Mouse (Mus musculus) liver, embryonic 13.5 days (tissue): ENCODE measurements around the gene Tnk1. TPM values are rescaled to one million over a fixed set of nuclear protein-coding genes. Genes with fewer than 3 reads are reported as not detected.

Experiments used
- ATAC-seq: fragments of 200-750 bp; cut with Nextera tagmentation; 2 replicates; pipeline ENCODE4 v1.8.0; 2017; ENCODE audit warnings: low read depth, mild to moderate bottlenecking, moderate number of reproducible peaks, moderate library complexity
- DNase-seq: peaks from one replicate; pipeline ENCODE4 v3.0.0; 2022
- H3K27ac ChIP-seq: fragments of 300-500 bp; sonication (generic); 2 replicates; pipeline ENCODE4 v1.5.1; 2015; ENCODE audit warnings: moderate library complexity, mild to moderate bottlenecking, inconsistent platforms
- H3K27me3 ChIP-seq: fragments of 300-500 bp; sonication (generic); 2 replicates; pipeline ENCODE4 v1.6.1; 2015; ENCODE audit warnings: mild to moderate bottlenecking, inconsistent platforms
- H3K36me3 ChIP-seq: fragments of 300-500 bp; sonication (generic); 2 replicates; pipeline ENCODE4 v1.6.1; 2015; ENCODE audit warnings: mild to moderate bottlenecking, inconsistent platforms
- H3K4me1 ChIP-seq: fragments of 300-500 bp; sonication (generic); replicated peaks from 2 replicates; pipeline ENCODE4 v1.6.1; 2015; ENCODE audit warnings: inconsistent platforms
- H3K4me2 ChIP-seq: fragments of 300-500 bp; sonication (generic); 2 replicates; pipeline ENCODE4 v1.6.1; 2015; ENCODE audit warnings: inconsistent platforms, mild to moderate bottlenecking, moderate library complexity
- H3K4me3 ChIP-seq: fragments of 300-500 bp; sonication (generic); replicated peaks from 2 replicates; pipeline ENCODE4 v1.5.1; 2015; ENCODE audit warnings: mild to moderate bottlenecking, inconsistent platforms
- H3K9ac ChIP-seq: fragments of 300-500 bp; sonication (generic); 2 replicates; pipeline ENCODE4 v1.6.1; 2015; ENCODE audit warnings: mild to moderate bottlenecking, inconsistent platforms
- H3K9me3 ChIP-seq: fragments of 300-500 bp; sonication (generic); replicated peaks from 2 replicates; pipeline ENCODE4 v1.6.1; 2016; ENCODE audit warnings: inconsistent platforms
- WGBS: fragments of 180-500 bp; shearing (Covaris S2); methylation state at CpG from one replicate; pipeline ENCODE4 v1.1.7; 2015; ENCODE audit not compliant: insufficient replicate concordance; 5-methylcytosine and 5-hydroxymethylcytosine counted together
- polyA plus RNA-seq: library from polyadenylated mRNA; unstranded; fragments of >200 nt; fragmentation: Nextera tagmentation; extraction: Ambion mirVana; gene quantifications from 2 replicates; pipeline ENCODE4 v1.2.1, GENCODE M21; 2015

Gene Tnk1
- 0.76 and 1.5 TPM in 2 replicates for polyA plus RNA-seq

DNA sequence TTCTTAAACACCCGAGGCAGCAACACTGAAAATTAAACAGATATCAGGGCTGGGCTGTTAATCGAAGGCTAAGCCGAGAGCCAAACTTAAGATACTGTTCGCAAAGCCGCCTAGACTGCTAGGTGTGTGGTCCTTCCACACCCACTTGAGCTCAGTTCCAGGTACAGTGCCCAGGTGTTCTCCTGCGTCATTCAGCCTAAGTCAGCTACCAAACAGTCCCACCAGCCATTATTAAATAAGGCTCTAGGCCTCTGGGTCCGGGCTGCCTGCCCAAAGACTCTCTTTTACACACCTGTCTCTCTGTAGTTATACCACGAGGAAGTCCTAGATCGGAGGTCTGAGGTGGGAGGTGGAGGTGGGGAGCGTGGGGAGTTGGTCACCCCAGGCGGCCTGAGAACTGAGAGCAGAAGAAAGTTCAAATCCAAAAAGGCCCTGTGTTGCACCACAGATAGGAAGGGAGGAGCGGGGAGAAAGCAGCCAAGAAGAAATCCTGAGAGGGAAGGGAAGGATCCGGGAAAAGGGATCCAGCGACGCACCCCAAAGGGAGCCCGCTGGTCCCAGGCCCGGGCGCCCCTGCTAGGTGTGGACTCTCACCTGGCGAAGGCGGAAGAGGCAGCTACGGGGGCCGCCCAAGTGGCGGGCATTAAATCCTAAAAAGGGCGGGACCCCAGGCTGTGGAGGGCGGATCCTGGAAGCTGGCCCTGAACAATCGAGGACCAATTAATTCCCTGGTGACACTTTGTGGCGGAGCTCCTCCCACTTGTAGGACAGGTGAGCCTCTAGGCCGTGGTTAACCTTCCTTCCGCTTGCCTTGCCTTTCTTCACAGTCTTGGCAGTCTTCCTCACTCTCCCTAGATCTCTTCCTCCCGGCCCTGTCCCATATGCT, at the start of gene Tnk1:
TSS of gene Tnk1 (minus strand) at position 618 of the 886 bp plus-strand sequence.
- Histone ChIP-seq H3K9me3 (no peaks in the 10 kb centered on the region), H3K27ac (no peak within 1 kb of the TSS), H3K4me1 (peaks cover 39% of the 10 kb centered on the region), H3K9ac (no peak within 1 kb of the TSS), H3K4me2 (peak within 1 kb of the TSS; percentile 8; the same call in 1 of the 2 replicates), H3K4me3 (no peak within 1 kb of the TSS), H3K36me3 (no peaks in the 10 kb centered on the region), H3K27me3 (peaks cover 25% of the 10 kb centered on the region)
- WGBS: 38% methylated on average over 30 of the region's 30 CpGs
- ATAC-seq (no peak), DNase-seq (no peak)

DNA sequence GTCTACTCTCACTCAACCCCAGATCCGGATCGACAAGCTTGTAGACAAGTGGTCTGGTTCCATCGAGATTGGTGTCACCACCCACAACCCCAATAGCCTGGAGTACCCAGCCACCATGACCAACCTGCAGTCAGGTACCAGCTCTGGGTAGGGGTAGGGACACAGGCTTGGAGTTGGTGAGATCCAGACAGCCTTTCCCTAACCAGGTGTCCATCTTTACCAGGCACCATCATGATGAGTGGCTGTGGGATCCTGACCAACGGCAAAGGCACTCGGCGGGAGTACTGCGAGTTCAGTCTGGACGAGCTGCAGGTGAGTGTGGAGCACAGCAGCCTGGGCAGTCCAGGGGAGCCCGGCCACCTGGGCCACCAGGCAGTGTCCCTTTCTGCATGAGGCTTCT, 45.8 kb upstream of the Tnk1 start:
- peaks cover 32% of the 10 kb centered on the region for H3K4me1 ChIP-seq
- no peak overlapping the region for H3K4me3 ChIP-seq
- H3K9me3 ChIP-seq: no peaks in the 10 kb centered on the region
- WGBS: 90% methylated on average over 9 of the region's 9 CpGs
- DNase-seq (no peak), ATAC-seq (no peak)
- H3K27ac ChIP-seq: no peak overlapping the region
- peaks cover 65% of the 10 kb centered on the region for H3K36me3 ChIP-seq
- H3K4me2 ChIP-seq: no peak overlapping the region
- no peaks in the 10 kb centered on the region; the same call in 1 of the 2 replicates for H3K27me3 ChIP-seq
- H3K9ac ChIP-seq: no peak overlapping the region

DNA sequence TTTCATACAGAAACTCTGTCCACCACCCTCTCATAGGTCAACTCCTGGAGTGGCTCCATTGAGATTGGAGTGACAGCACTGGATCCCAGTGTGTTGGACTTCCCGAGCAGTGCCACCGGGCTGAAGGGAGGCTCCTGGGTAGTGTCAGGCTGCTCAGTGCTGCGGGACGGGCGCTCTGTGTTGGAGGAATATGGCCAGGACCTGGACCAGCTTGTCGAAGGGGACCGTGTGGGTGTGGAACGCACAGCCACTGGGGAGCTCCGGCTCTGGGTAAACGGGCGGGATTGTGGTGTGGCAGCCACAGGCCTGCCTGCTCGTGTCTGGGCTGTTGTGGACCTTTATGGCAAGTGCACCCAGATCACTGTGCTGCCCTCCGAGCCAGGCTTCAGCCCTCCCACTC, 44.4 kb upstream of the Tnk1 start:
- ATAC-seq (no peak), DNase-seq (no peak)
- Histone ChIP-seq H3K27me3 (no peaks in the 10 kb centered on the region; the same call in 1 of the 2 replicates), H3K9ac (peak overlapping the region; percentile 94), H3K4me2 (peak overlapping the region; percentile 87), H3K4me3 (peak overlapping the region; percentile 93), H3K4me1 (peaks cover 44% of the 10 kb centered on the region), H3K9me3 (no peaks in the 10 kb centered on the region), H3K27ac (peak overlapping the region; percentile 98), H3K36me3 (peaks cover 51% of the 10 kb centered on the region)
- whole genome bisulfite sequencing: 80% methylated on average over 13 of the region's 13 CpGs

DNA sequence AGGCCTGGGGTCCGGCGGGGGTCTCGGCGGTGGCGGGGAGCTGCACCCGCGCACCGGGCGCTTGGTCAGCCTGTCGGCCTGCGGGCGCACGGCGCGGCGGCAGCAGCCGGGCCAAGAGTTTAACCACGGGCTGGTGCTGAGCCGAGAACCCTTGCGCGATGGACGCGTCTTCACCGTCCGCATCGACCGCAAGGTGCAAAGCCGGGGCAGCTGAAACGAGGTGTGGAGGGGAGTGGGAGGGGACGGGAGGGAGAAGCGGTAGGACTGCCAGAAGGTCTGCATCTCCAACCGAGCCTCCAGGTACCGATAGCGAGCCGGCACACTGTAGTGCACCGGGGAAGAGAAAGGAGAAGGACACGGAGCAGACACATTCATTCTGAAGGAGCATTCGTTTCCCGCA, 43.5 kb upstream of the Tnk1 start:
- under 1% methylated on average over 38 of the region's 39 CpGs for WGBS
- peak overlapping the region; percentile 93 for H3K4me3 ChIP-seq
- no peaks in the 10 kb centered on the region for H3K9me3 ChIP-seq
- H3K36me3 ChIP-seq: peaks cover 41% of the 10 kb centered on the region
- ATAC-seq (peak; percentile 4; the same call in 1 of the 2 replicates), DNase-seq (no peak)
- H3K27ac ChIP-seq: peak overlapping the region; percentile 98
- no peaks in the 10 kb centered on the region; the same call in 1 of the 2 replicates for H3K27me3 ChIP-seq
- H3K9ac ChIP-seq: peak overlapping the region; percentile 94
- H3K4me2 ChIP-seq: peak overlapping the region; percentile 87
- peaks cover 44% of the 10 kb centered on the region for H3K4me1 ChIP-seq

DNA sequence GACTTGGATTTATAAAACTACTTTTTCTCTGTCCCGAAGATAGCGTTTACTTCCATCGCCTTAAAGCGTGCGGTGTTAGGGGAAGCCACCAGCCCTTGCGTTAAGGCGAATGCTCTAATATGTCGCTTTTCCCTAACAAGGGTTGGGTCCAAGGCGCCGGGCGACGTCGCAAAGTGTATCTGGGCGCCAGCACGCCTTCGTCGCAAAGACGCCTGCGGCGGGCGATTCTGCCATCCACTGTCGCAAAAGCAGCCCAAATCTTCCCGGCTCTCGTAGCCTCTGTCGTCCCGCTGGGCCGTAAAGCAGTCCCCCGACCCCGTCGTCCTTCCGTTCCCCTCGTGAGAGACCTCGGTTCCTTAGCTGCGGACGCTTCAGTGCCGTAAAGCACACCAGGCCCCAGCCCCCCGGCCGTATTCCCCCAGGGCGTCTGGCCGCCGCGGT, 42.9 kb upstream of the Tnk1 start:
- under 1% methylated on average over 42 of the region's 42 CpGs for WGBS
- peak; percentile 92 for DNase-seq

DNA sequence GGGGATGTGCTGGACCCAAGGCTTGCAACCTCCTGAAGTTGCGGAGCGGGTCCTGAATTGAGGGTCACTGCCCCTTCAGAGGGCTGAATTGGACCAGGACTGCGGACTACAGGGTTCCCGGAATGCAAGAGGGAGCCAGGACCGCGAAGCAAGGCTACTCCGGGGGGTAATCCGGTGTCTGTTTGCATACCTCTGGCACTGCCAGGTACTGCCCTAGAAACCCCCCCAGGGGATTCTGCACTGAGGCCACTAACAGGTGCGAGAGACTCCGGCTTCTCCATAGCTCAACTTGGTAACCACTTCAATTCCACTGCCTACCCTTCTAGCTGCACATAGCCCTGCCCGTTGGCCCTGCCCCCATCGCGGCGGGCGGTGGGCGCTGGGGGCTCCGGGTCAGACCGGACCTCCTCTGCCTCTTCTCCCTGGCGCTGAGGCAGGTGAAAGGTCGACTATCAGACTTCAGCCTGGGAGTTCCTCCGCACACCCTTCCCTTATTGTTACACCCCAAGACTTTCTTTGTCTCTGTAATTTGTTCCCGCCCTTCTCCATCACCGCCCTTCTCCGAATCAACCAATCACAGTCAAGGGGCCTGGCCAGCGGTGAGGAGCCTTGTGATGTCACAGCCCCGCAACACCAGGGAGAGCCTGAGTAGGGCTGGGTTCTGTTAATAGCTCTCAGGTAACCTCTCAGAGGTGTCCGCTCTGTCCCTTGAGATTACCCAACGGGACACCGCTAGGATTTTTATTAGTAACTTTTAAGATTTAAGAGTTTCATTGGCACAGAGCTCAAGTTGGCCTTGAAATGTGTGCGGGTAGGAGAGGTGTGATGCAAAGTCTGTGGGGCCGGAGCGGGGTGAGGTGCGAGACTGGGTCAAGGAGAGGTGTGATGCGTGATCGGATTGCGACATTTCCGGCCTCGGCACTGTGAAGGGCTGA, 42.2 kb upstream of the Tnk1 start, which contains the start of the genes 2810408A11Rik and Neurl4:
TSS of gene 2810408A11Rik (minus strand) at position 517 of the 935 bp plus-strand sequence.
TSS of gene Neurl4 (plus strand) at position 602 of the 935 bp plus-strand sequence.
- Histone ChIP-seq H3K36me3 (peaks cover 29% of the 10 kb centered on the region), H3K9ac (peak within 1 kb of the TSS; percentile 94), H3K4me2 (peak within 1 kb of the TSS; percentile 87), H3K4me1 (peaks cover 47% of the 10 kb centered on the region), H3K9me3 (no peaks in the 10 kb centered on the region), H3K27ac (peak within 1 kb of the TSS; percentile 98), H3K4me3 (peak within 1 kb of the TSS; percentile 93), H3K27me3 (no peaks in the 10 kb centered on the region; the same call in 1 of the 2 replicates)
- DNase-seq (peak; percentile 90), ATAC-seq (peak; percentile 89)
- WGBS: under 1% methylated on average over 38 of the region's 38 CpGs

More for the DNA sequence above, 42.9 kb upstream of the Tnk1 start:
- peak; percentile 62 for ATAC-seq
- peak overlapping the region; percentile 94 for H3K9ac ChIP-seq
- H3K27ac ChIP-seq: peak overlapping the region; percentile 98
- peaks cover 44% of the 10 kb centered on the region for H3K4me1 ChIP-seq
- peaks cover 36% of the 10 kb centered on the region for H3K36me3 ChIP-seq
- peak overlapping the region; percentile 93 for H3K4me3 ChIP-seq
- no peaks in the 10 kb centered on the region for H3K9me3 ChIP-seq
- peak overlapping the region; percentile 87 for H3K4me2 ChIP-seq
- H3K27me3 ChIP-seq: no peaks in the 10 kb centered on the region; the same call in 1 of the 2 replicates

DNA sequence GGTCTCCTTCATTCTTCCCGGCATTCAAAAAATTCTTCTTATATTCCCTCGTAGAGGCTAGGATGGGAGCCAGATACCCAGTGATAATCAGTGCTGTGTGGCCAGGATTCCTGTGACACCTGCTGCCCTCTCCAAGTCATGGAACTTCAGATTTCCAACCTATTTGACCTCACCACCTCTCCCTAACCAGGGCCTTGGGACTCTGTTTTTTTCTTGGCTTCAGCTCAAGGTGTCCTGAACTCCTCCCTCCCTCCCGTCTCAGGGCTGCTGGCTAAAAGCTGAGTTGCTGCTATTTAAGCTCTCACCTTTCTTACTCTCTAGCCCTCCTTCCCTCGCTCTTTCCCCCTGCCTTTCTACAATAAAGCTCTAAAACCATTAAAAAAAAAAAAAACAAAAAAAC, 41.3 kb upstream of the Tnk1 start:
- no peak for ATAC-seq
- Histone ChIP-seq H3K27ac (no peak overlapping the region), H3K27me3 (no peaks in the 10 kb centered on the region; the same call in 1 of the 2 replicates), H3K4me2 (peak overlapping the region; percentile 87), H3K9ac (peak overlapping the region; percentile 18; the same call in 1 of the 2 replicates), H3K4me1 (peaks cover 56% of the 10 kb centered on the region), H3K9me3 (no peaks in the 10 kb centered on the region), H3K36me3 (peaks cover 20% of the 10 kb centered on the region), H3K4me3 (peak overlapping the region; percentile 93)
- 49% methylated on average over 4 of the region's 4 CpGs for WGBS
- no peak for DNase-seq

DNA sequence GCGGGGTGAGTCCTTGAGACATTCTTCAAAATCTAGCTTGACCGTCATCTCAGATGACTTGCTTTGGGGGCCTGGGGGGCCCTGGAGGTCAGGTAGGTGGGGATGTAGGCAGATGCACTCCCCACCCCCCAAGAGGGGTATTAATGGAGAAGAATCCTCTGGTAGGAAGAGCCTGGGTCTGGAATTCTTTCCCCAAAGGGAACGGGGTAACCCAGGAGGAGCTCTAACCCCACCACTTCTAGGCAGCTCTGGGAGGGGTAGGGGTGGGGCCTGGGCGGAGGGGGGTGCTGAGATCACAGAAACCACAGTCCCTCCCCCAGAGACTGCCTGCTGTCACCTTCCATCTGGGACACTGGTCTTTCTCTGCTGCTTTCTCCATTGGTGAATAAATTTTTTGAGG, 36.8 kb upstream of the Tnk1 start, which contains the start of gene Acap1:
TSS of gene Acap1 (minus strand) at position 249 of the 400 bp plus-strand sequence.
- peak; percentile 76 for ATAC-seq
- 26% methylated on average over 4 of the region's 4 CpGs for WGBS

DNA sequence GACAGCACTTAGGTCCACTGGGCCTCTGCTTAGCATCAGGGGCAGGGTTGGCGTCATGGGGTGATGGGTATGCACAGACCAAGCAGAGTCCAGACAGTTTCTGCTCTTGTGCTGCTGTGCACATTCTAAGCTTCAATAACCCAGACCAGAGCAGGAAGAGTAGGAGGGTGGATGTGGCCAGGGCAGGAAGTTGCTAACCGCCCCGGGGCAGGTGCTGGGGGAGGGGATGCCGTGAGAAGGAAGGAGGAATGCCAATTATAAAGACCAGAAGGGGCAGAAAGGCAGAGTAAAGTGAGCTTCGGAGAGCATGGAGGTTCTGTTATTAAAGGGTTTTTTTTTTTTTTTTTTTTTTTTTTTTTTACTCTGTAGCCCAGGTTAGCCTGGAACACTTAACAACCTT, 36.1 kb upstream of the Tnk1 start:
- H3K4me3 ChIP-seq: no peak overlapping the region

More for the DNA sequence above, 36.8 kb upstream of the Tnk1 start, which contains the start of gene Acap1:
- Histone ChIP-seq H3K36me3 (no peaks in the 10 kb centered on the region), H3K27ac (peak within 1 kb of the TSS; percentile 39; the same call in 1 of the 2 replicates), H3K4me1 (peaks cover 57% of the 10 kb centered on the region), H3K4me3 (peak within 1 kb of the TSS; percentile 21; the same call in 1 of the 2 replicates), H3K9me3 (no peaks in the 10 kb centered on the region), H3K9ac (peak within 1 kb of the TSS; percentile 52), H3K27me3 (no peaks in the 10 kb centered on the region; the same call in 1 of the 2 replicates), H3K4me2 (peak within 1 kb of the TSS; percentile 42)
- DNase-seq: no peak

DNA sequence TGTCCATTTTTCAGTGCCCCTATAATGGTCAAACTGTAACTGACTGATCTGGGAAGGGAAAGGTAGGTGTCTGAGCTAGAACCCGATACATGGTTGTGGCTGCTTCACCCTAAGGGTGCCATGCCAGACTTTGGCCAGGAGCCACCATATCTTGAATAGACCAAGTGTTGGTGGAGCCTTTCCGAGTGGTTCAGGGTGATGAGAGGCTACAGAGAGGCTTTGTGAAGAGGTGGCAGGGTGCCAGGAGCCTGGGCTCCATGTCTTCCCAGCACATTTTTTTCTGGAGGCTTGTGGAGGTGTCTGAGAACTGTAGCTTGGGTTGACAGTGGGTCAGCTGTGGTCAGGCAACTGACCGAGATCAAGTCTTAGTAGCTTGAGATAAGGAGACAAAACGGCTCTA, 33.0 kb upstream of the Tnk1 start:
- Histone ChIP-seq H3K4me3 (no peak overlapping the region), H3K9ac (peak overlapping the region; percentile 17; the same call in 1 of the 2 replicates), H3K27me3 (no peaks in the 10 kb centered on the region), H3K4me1 (peaks cover 56% of the 10 kb centered on the region), H3K4me2 (no peak overlapping the region), H3K27ac (no peak overlapping the region), H3K36me3 (no peaks in the 10 kb centered on the region), H3K9me3 (no peaks in the 10 kb centered on the region)
- ATAC-seq: no peak
- WGBS: 40% methylated on average over 4 of the region's 4 CpGs
- DNase-seq: no peak

More for the DNA sequence above, 36.1 kb upstream of the Tnk1 start:
- WGBS: 21% methylated on average over 5 of the region's 5 CpGs
- H3K27ac ChIP-seq: no peak overlapping the region
- no peaks in the 10 kb centered on the region for H3K36me3 ChIP-seq
- H3K27me3 ChIP-seq: no peaks in the 10 kb centered on the region; the same call in 1 of the 2 replicates
- H3K4me2 ChIP-seq: no peak overlapping the region
- ATAC-seq (no peak), DNase-seq (no peak)
- H3K4me1 ChIP-seq: peaks cover 51% of the 10 kb centered on the region
- no peaks in the 10 kb centered on the region for H3K9me3 ChIP-seq
- peak overlapping the region; percentile 52; the same call in 1 of the 2 replicates for H3K9ac ChIP-seq
